Mouse (Mus musculus) intestine, postnatal 0 days (tissue): ENCODE data around the gene Prl4a1. TPM values are rescaled to one million over a fixed set of nuclear protein-coding genes. Genes with fewer than 3 reads are reported as not detected.
"Not testable (repeated sequence)": the region's sequence is repeated elsewhere in the genome, so short reads cannot be mapped to it uniquely, and the experiment has no call there.

Source experiments
- ATAC-seq: fragments of 200-750 bp; cut with Nextera tagmentation; 2 replicates; pipeline ENCODE4 v1.8.0; 2017; ENCODE audit warnings: mild to moderate bottlenecking, moderate TSS enrichment, moderate library complexity
- H3K27ac ChIP-seq: fragments of 300-500 bp; sonication (generic); 2 replicates; pipeline ENCODE4 v1.5.1; 2014; ENCODE audit warnings: mild to moderate bottlenecking, low read depth, low read length, moderate library complexity
- H3K27me3 ChIP-seq: fragments of 300-500 bp; sonication (generic); replicated peaks from 2 replicates; pipeline ENCODE4 v1.6.1; 2014; ENCODE audit warnings: low read length, mixed read lengths; ENCODE audit not compliant: control insufficient read depth, insufficient read depth
- H3K36me3 ChIP-seq: fragments of 300-500 bp; sonication (generic); 2 replicates; pipeline ENCODE4 v1.6.1; 2014; ENCODE audit warnings: mild to moderate bottlenecking, moderate library complexity; ENCODE audit not compliant: control insufficient read depth, insufficient read depth
- H3K4me1 ChIP-seq: fragments of 300-500 bp; sonication (generic); replicated peaks from 2 replicates; pipeline ENCODE4 v1.6.1; 2014; ENCODE audit warnings: antibody characterized with exemption, low read length, mixed read lengths; ENCODE audit not compliant: control insufficient read depth, insufficient read depth
- H3K4me2 ChIP-seq: fragments of 300-500 bp; sonication (generic); replicated peaks from 2 replicates; pipeline ENCODE4 v1.6.1; 2014; ENCODE audit warnings: low read depth, mild to moderate bottlenecking, moderate library complexity
- H3K4me3 ChIP-seq: fragments of 300-500 bp; sonication (generic); 2 replicates; pipeline ENCODE4 v1.5.1; 2014; ENCODE audit warnings: low read depth, low read length
- H3K9ac ChIP-seq: fragments of 300-500 bp; sonication (generic); 2 replicates; pipeline ENCODE4 v1.6.1; 2014; ENCODE audit warnings: mild to moderate bottlenecking, low read depth, low read length
- H3K9me3 ChIP-seq: fragments of 300-500 bp; sonication (generic); 2 replicates; pipeline ENCODE4 v1.6.1; 2016; ENCODE audit warnings: mixed run types; ENCODE audit not compliant: control insufficient read depth
- CTCF ChIP-seq: sonication (generic); IDR thresholded peaks from 2 replicates; pipeline ENCODE4 v1.5.1; 2016; ENCODE audit warnings: low read depth, mild to moderate bottlenecking, control low read depth, antibody characterized with exemption, moderate library complexity
- WGBS: fragments of 180-500 bp; shearing (Covaris S2); extraction: QIAGEN DNeasy Blood & Tissue Kit; methylation state at CpG from one replicate; pipeline ENCODE4 v1.1.7; 2014; 5-methylcytosine and 5-hydroxymethylcytosine counted together
- polyA plus RNA-seq: library from polyadenylated mRNA; unstranded; fragments of >200 nt; fragmentation: Nextera tagmentation; extraction: Ambion mirVana; gene quantifications from 2 replicates; pipeline ENCODE4 v1.2.1, GENCODE M21; 2015

The Prl4a1 gene
- polyA plus RNA-seq, result not detected in 2 replicates

GRCm38 (mm10) chr13:28015912-28016311 lies at the start of gene Prl4a1:
TSS of gene Prl4a1 (plus strand) at chr13:28016212.
- no peak within 1 kb of the TSS for H3K4me3 ChIP-seq
- no peak within 1 kb of the TSS for H3K27ac ChIP-seq
- H3K27me3 ChIP-seq, result no peaks in the 10 kb centered on the region
- ATAC-seq, result no peak
- 87% methylated on average over 3 of the region's 3 CpGs for WGBS
- no peak for TF ChIP-seq CTCF
- H3K36me3 ChIP-seq, result no peaks in the 10 kb centered on the region
- H3K9me3 ChIP-seq, result no peaks in the 10 kb centered on the region
- H3K9ac ChIP-seq, result no peak within 1 kb of the TSS
- H3K4me2 ChIP-seq, result no peak within 1 kb of the TSS
- H3K4me1 ChIP-seq, result no peaks in the 10 kb centered on the region

GRCm38 (mm10) chr13:27972931-27973330 lies 43.1 kb upstream of the Prl4a1 start:
- Histone ChIP-seq H3K4me1 (no peaks in the 10 kb centered on the region), H3K9ac (no peak overlapping the region), H3K4me2 (no peak overlapping the region), H3K9me3 (no peaks in the 10 kb centered on the region), H3K4me3 (no peak overlapping the region), H3K36me3 (no peaks in the 10 kb centered on the region), H3K27ac (no peak overlapping the region), H3K27me3 (no peaks in the 10 kb centered on the region)
- no peak for ATAC-seq
- no peak for TF ChIP-seq CTCF
- 73% methylated on average over 1 of the region's 1 CpGs for WGBS

GRCm38 (mm10) chr13:27974281-27974680 lies 41.7 kb upstream of the Prl4a1 start:
- not testable (repeated sequence) for H3K9ac ChIP-seq, H3K36me3 ChIP-seq, H3K9me3 ChIP-seq, H3K4me3 ChIP-seq, H3K27me3 ChIP-seq, H3K27ac ChIP-seq, H3K4me1 ChIP-seq, H3K4me2 ChIP-seq
- 33% methylated on average over 2 of the region's 2 CpGs for WGBS
- peak; percentile 38; the same call in 1 of the 2 replicates for ATAC-seq

- no peak for TF ChIP-seq CTCF
- Histone ChIP-seq H3K27me3 (no peaks in the 10 kb centered on the region), H3K4me2 (no peak overlapping the region), H3K9ac (no peak overlapping the region), H3K4me3 (no peak overlapping the region), H3K36me3 (no peaks in the 10 kb centered on the region), H3K27ac (no peak overlapping the region), H3K9me3 (no peaks in the 10 kb centered on the region), H3K4me1 (no peaks in the 10 kb centered on the region)
- ATAC-seq, result no peak
- WGBS, result 93% methylated on average over 2 of the region's 2 CpGs
These were observed 38.4 kb upstream of the Prl4a1 start for GRCm38 (mm10) chr13:27977646-27978045.

GRCm38 (mm10) chr13:27996557-27996956 lies 19.5 kb upstream of the Prl4a1 start:
- not testable (repeated sequence) for H3K36me3 ChIP-seq, H3K9ac ChIP-seq, H3K4me1 ChIP-seq, H3K4me3 ChIP-seq, H3K4me2 ChIP-seq, H3K27ac ChIP-seq, H3K27me3 ChIP-seq, H3K9me3 ChIP-seq
- ATAC-seq, result peak; percentile 93
- WGBS, result 64% methylated on average over 3 of the region's 3 CpGs

GRCm38 (mm10) chr13:28029330-28029729 lies 13.3 kb downstream of the Prl4a1 start:
- no peaks in the 10 kb centered on the region for H3K36me3 ChIP-seq
- no peak overlapping the region for H3K9ac ChIP-seq
- no peak for TF ChIP-seq CTCF
- no peaks in the 10 kb centered on the region for H3K9me3 ChIP-seq
- ATAC-seq, result no peak
- H3K27ac ChIP-seq, result no peak overlapping the region
- no peaks in the 10 kb centered on the region for H3K27me3 ChIP-seq
- H3K4me2 ChIP-seq, result no peak overlapping the region
- H3K4me1 ChIP-seq, result no peaks in the 10 kb centered on the region
- H3K4me3 ChIP-seq, result no peak overlapping the region

GRCm38 (mm10) chr13:28069315-28069714 lies 53.3 kb downstream of the Prl4a1 start:
- peak; percentile 83 for ATAC-seq
- H3K9me3 ChIP-seq, result no peaks in the 10 kb centered on the region
- no peak overlapping the region for H3K9ac ChIP-seq
- H3K4me2 ChIP-seq, result no peak overlapping the region
- H3K27ac ChIP-seq, result no peak overlapping the region
- no peak overlapping the region for H3K4me3 ChIP-seq
- H3K36me3 ChIP-seq, result no peaks in the 10 kb centered on the region
- no peaks in the 10 kb centered on the region for H3K4me1 ChIP-seq
- WGBS, result 34% methylated on average over 3 of the region's 3 CpGs
- no peak for TF ChIP-seq CTCF
- no peaks in the 10 kb centered on the region for H3K27me3 ChIP-seq

Other genes with a start within 250 kb of the Prl4a1 start
- gene Prl7c1, start 235.4 kb upstream of the Prl4a1 start, polyA plus RNA-seq, result not detected in 2 replicates
- not detected in 2 replicates for gene Prl2a1, start 214.6 kb upstream of the Prl4a1 start, polyA plus RNA-seq
- gene Prl2c1, start 166.9 kb upstream of the Prl4a1 start, polyA plus RNA-seq, result not detected in 2 replicates
- 0.10 TPM in 1 of 2 replicates, not detected in the other for gene Prl5a1, start 126.3 kb downstream of the Prl4a1 start, polyA plus RNA-seq
- gene Gm11361, start 241.3 kb downstream of the Prl4a1 start, polyA plus RNA-seq, result 4.9 and 6.8 TPM in 2 replicates